Mouse (Mus musculus): ENCODE measurements around the gene Phf20. TPM values are rescaled to one million over a fixed set of nuclear protein-coding genes. Genes with fewer than 3 reads are reported as not detected.

Phf20 gene
- polyA plus RNA-seq, 1 experiment from 2014 or later: 51.6 TPM

- DNase-seq (ENCODE audit: low spot score): no peak
- Histone ChIP-seq H3K4me3 (no peak overlapping the region), H3K27me3 (ENCODE audit: insufficient read depth, poor library complexity, severe bottlenecking) (no peaks in the 10 kb centered on the region), H3K4me1 (peaks cover 10% of the 10 kb centered on the region; the same call in 1 of the 2 replicates), H3K27ac (no peak overlapping the region), H3K36me3 (peaks cover 85% of the 10 kb centered on the region), H3K9me3 (no peaks in the 10 kb centered on the region)
- 93% methylated on average over 2 of the region's 2 CpGs for WGBS
Measured at GRCm38 (mm10) chr2:156295601-156296063, 99.4 kb downstream of the Phf20 start.

- peaks cover 10% of the 10 kb centered on the region; the same call in 1 of the 2 replicates for H3K4me1 ChIP-seq
- WGBS: 87% methylated on average over 3 of the region's 3 CpGs
- H3K9me3 ChIP-seq: no peaks in the 10 kb centered on the region
- no peak for DNase-seq (ENCODE audit: low spot score)
- no peak overlapping the region for H3K4me3 ChIP-seq
- peaks cover 85% of the 10 kb centered on the region for H3K36me3 ChIP-seq
- no peaks in the 10 kb centered on the region for H3K27me3 ChIP-seq (ENCODE audit: insufficient read depth, poor library complexity, severe bottlenecking)
- H3K27ac ChIP-seq: no peak overlapping the region
Measured at GRCm38 (mm10) chr2:156296190-156296589, 99.9 kb downstream of the Phf20 start.

DNA sequence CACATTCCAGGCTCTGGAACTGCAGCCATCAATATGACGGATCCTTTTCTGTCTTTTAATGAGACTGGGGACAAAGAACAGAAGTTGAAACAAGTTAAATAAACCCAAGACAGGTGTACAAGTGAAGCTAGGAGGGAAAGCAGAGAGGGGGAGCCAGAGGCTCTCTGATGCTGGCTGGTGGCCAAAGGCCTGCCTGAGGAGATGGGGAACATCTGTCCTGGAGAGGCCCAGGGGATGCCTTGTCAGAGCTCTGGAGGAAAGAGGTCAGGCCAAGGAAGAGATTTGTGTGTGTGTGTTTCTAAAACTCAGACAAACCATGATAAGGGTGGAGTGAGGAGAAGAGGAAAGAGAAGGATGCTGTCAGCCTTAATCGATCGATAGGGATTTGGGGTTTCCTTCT lies 101.4 kb downstream of the Phf20 start:
- H3K4me1 ChIP-seq: peaks cover 10% of the 10 kb centered on the region; the same call in 1 of the 2 replicates
- no peak overlapping the region for H3K4me3 ChIP-seq
- peaks cover 86% of the 10 kb centered on the region for H3K36me3 ChIP-seq
- 60% methylated on average over 3 of the region's 3 CpGs for WGBS
- no peak for DNase-seq (ENCODE audit: low spot score)
- H3K9me3 ChIP-seq: no peaks in the 10 kb centered on the region
- no peaks in the 10 kb centered on the region for H3K27me3 ChIP-seq (ENCODE audit: insufficient read depth, poor library complexity, severe bottlenecking)
- no peak overlapping the region for H3K27ac ChIP-seq

DNA sequence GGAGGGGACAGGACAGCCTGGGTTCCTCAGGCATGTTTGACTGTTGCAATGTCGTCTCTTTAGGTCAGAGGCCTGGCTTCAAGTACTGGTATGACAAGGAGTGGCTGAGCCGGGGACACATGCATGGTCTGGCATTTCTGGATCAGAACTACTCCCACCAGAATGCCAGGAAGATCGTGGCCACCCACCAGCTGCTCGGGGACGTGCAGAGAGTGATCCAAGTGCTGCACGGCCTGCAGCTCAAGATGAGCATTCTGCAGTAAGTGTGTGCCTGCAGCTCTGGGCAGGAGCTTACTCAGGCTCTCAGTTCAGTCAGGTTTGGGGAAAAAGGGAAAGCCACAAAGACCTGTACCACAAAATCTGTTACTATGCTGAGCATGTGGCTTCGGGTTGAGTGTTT lies 102.2 kb downstream of the Phf20 start:
- WGBS: 80% methylated on average over 7 of the region's 7 CpGs
- peaks cover 85% of the 10 kb centered on the region for H3K36me3 ChIP-seq
- no peaks in the 10 kb centered on the region for H3K9me3 ChIP-seq
- H3K4me1 ChIP-seq: peaks cover 10% of the 10 kb centered on the region; the same call in 1 of the 2 replicates
- no peak overlapping the region for H3K27ac ChIP-seq
- no peak for DNase-seq (ENCODE audit: low spot score)
- no peak overlapping the region for H3K4me3 ChIP-seq
- H3K27me3 ChIP-seq (ENCODE audit: insufficient read depth, poor library complexity, severe bottlenecking): no peaks in the 10 kb centered on the region

GRCm38 (mm10) chr2:156302063-156302462 lies 105.8 kb downstream of the Phf20 start:
- Histone ChIP-seq H3K4me3 (no peak overlapping the region), H3K27ac (no peak overlapping the region), H3K27me3 (ENCODE audit: insufficient read depth, poor library complexity, severe bottlenecking) (no peaks in the 10 kb centered on the region), H3K4me1 (peaks cover 10% of the 10 kb centered on the region; the same call in 1 of the 2 replicates), H3K36me3 (peaks cover 80% of the 10 kb centered on the region), H3K9me3 (no peaks in the 10 kb centered on the region)
- WGBS: 84% methylated on average over 4 of the region's 4 CpGs
- DNase-seq (ENCODE audit: low spot score): no peak

DNA sequence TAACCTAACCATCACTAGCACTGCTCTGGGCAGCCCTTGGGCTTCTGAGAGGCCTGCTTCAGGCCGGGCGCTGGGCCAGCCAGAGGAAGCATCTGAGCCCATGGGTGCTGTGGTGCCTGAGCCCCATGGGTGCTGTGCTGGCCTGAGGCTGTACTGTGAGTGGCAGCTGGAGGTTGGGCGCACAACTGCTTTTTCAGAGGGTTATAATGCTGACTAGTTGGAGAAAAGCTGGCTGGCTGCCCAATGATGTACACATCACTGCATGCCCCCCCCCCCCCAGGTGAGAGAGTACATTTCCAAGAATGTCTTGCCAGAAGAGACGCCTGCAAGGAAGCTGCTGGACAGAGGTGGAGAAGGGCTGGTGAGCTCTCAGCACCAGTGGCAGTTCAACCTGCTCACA lies 108.1 kb downstream of the Phf20 start:
- H3K27ac ChIP-seq: no peak overlapping the region
- H3K27me3 ChIP-seq (ENCODE audit: insufficient read depth, poor library complexity, severe bottlenecking): no peaks in the 10 kb centered on the region
- 93% methylated on average over 4 of the region's 4 CpGs for WGBS
- no peak overlapping the region for H3K4me3 ChIP-seq
- H3K4me1 ChIP-seq: no peaks in the 10 kb centered on the region
- DNase-seq (ENCODE audit: low spot score): no peak
- no peaks in the 10 kb centered on the region for H3K9me3 ChIP-seq
- peaks cover 70% of the 10 kb centered on the region for H3K36me3 ChIP-seq

- Histone ChIP-seq H3K36me3 (peaks cover 69% of the 10 kb centered on the region), H3K4me1 (no peaks in the 10 kb centered on the region), H3K4me3 (no peak overlapping the region), H3K27ac (no peak overlapping the region), H3K27me3 (ENCODE audit: insufficient read depth, poor library complexity, severe bottlenecking) (no peaks in the 10 kb centered on the region), H3K9me3 (no peaks in the 10 kb centered on the region)
- WGBS: 79% methylated on average over 2 of the region's 2 CpGs
- DNase-seq (ENCODE audit: low spot score): no peak
Measured at GRCm38 (mm10) chr2:156305818-156306217, 109.6 kb downstream of the Phf20 start.

DNA sequence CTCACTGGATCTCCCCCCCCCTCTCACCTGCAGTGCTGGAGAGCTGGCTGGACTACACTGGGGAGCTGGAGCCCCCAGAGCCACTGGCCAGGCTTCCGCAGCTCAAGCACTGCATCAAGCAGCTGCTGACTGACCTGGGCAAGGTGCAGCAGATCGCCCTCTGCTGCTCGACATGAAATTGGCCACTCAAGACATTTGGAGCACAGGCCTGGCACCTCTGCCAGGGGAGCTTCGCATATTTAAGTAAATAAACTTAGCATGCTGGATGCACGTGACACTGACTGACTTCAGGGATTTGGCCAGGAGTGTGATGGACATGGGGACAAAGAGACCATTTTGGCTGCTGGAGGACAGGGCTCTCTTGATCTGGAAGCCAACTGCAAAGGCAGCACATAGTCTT lies 111.0 kb downstream of the Phf20 start:
- peaks cover 56% of the 10 kb centered on the region for H3K36me3 ChIP-seq
- 60% methylated on average over 5 of the region's 5 CpGs for WGBS
- DNase-seq (ENCODE audit: low spot score): no peak

DNA sequence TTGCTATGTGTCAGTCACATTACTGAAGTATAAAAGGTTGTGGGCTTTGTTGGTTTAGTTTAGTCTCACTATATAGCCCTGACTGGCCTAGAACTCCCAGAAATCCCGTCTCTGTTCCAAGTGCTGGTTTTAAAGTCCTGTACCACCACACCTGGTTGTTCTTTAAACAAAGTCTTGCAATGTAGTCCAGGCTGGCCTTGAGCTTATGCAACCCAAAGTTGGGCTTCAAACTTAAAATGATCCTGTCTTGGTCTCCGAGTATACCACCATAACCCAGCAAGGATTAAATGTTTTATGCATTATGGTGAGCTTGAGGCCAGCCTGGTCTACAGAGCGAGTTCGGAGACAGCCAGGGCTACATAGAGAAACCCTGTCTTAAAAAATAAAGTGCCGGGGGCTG lies 113.7 kb downstream of the Phf20 start:
- peaks cover 12% of the 10 kb centered on the region for H3K4me1 ChIP-seq
- no peak overlapping the region for H3K27ac ChIP-seq
- no peak overlapping the region for H3K4me3 ChIP-seq
- no peak for DNase-seq (ENCODE audit: low spot score)
- H3K27me3 ChIP-seq (ENCODE audit: insufficient read depth, poor library complexity, severe bottlenecking): no peaks in the 10 kb centered on the region
- H3K36me3 ChIP-seq: peaks cover 38% of the 10 kb centered on the region
- H3K9me3 ChIP-seq: no peaks in the 10 kb centered on the region
- 87% methylated on average over 5 of the region's 5 CpGs for WGBS

More for the DNA sequence above, 111.0 kb downstream of the Phf20 start:
- H3K4me1 ChIP-seq: peaks cover 5% of the 10 kb centered on the region; the same call in 1 of the 2 replicates
- no peak overlapping the region for H3K27ac ChIP-seq
- no peaks in the 10 kb centered on the region for H3K27me3 ChIP-seq (ENCODE audit: insufficient read depth, poor library complexity, severe bottlenecking)
- H3K4me3 ChIP-seq: no peak overlapping the region
- no peaks in the 10 kb centered on the region for H3K9me3 ChIP-seq

GRCm38 (mm10) chr2:156310455-156310854 lies 114.2 kb downstream of the Phf20 start:
- WGBS: 93% methylated on average over 5 of the region's 5 CpGs
- Histone ChIP-seq H3K36me3 (peaks cover 33% of the 10 kb centered on the region), H3K4me1 (peaks cover 12% of the 10 kb centered on the region), H3K4me3 (no peak overlapping the region), H3K27me3 (ENCODE audit: insufficient read depth, poor library complexity, severe bottlenecking) (no peaks in the 10 kb centered on the region), H3K27ac (no peak overlapping the region), H3K9me3 (no peaks in the 10 kb centered on the region)
- DNase-seq (ENCODE audit: low spot score): no peak

- Histone ChIP-seq H3K27ac (no peak overlapping the region), H3K4me1 (peaks cover 12% of the 10 kb centered on the region), H3K36me3 (peaks cover 32% of the 10 kb centered on the region), H3K4me3 (peak overlapping the region; percentile 76; the same call in 1 of the 2 replicates), H3K27me3 (ENCODE audit: insufficient read depth, poor library complexity, severe bottlenecking) (no peaks in the 10 kb centered on the region), H3K9me3 (no peaks in the 10 kb centered on the region)
- 89% methylated on average over 5 of the region's 5 CpGs for WGBS
- no peak for DNase-seq (ENCODE audit: low spot score)
Measured at GRCm38 (mm10) chr2:156310945-156311344, 114.7 kb downstream of the Phf20 start.

GRCm38 (mm10) chr2:156311441-156311840 lies 115.2 kb downstream of the Phf20 start:
- Histone ChIP-seq H3K27me3 (ENCODE audit: insufficient read depth, poor library complexity, severe bottlenecking) (no peaks in the 10 kb centered on the region), H3K4me3 (peak overlapping the region; percentile 76), H3K27ac (peak overlapping the region; percentile 98), H3K36me3 (peaks cover 31% of the 10 kb centered on the region), H3K4me1 (peaks cover 12% of the 10 kb centered on the region), H3K9me3 (no peaks in the 10 kb centered on the region)
- WGBS: 24% methylated on average over 8 of the region's 8 CpGs
- DNase-seq (ENCODE audit: low spot score): no peak

DNA sequence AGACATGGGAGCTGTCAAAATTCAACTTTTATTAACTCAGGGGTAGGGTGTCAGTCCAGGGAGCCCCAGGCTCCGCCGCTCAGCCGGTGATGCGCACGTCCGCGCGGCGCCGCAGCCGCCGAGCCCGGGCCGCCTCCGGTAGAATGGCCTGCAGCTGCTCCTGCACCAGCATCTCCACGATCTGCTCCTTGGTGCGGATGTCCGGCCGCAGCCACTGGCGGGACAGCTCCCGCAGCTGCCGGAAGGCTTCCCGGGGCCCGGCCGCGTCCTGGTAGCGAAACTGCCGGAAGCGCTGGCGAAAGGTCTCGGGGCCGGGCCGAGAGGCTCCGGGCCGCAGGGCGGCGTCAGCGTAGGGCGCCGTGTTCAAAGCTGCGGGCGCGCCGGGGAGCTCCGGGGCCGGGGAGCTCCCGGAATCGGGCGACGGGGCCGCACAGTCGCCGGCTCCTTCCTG lies 115.6 kb downstream of the Phf20 start:
- peak overlapping the region; percentile 98 for H3K27ac ChIP-seq
- DNase-seq (ENCODE audit: low spot score): peak; percentile 85
- peak overlapping the region; percentile 76 for H3K4me3 ChIP-seq
- H3K27me3 ChIP-seq (ENCODE audit: insufficient read depth, poor library complexity, severe bottlenecking): no peaks in the 10 kb centered on the region
- peaks cover 28% of the 10 kb centered on the region for H3K36me3 ChIP-seq
- peaks cover 12% of the 10 kb centered on the region for H3K4me1 ChIP-seq
- under 1% methylated on average over 52 of the region's 53 CpGs for WGBS
- no peaks in the 10 kb centered on the region for H3K9me3 ChIP-seq

Measured in heart, embryonic 10.5 days (tissue).